Mouse (Mus musculus): Measurements from ENCODE around the gene Met.
A peak's percentile ranks its signal among the peaks of the same experiment; 100 is the strongest.

Met gene

GRCm38 (mm10) chr6:17549645-17550044 lies 86.0 kb downstream of the Met start:
- DNase-seq (ENCODE audit: low spot score in 2 of 2), result no peak

GRCm38 (mm10) chr6:17554263-17554662 lies 90.7 kb downstream of the Met start:
- DNase-seq (ENCODE audit: low spot score in 2 of 2), result no peak

- DNase-seq (ENCODE audit: low spot score in 2 of 2), result no peak
Observed at GRCm38 (mm10) chr6:17554757-17555156, 91.2 kb downstream of the Met start.

- no peak for DNase-seq (ENCODE audit: low spot score in 2 of 2)
Observed at GRCm38 (mm10) chr6:17555719-17556118, 92.1 kb downstream of the Met start.

GRCm38 (mm10) chr6:17559657-17560056 lies 96.1 kb downstream of the Met start:
- DNase-seq (ENCODE audit: low spot score in 2 of 2), result no peak

GRCm38 (mm10) chr6:17561347-17561746 lies 97.7 kb downstream of the Met start:
- DNase-seq (ENCODE audit: low spot score in 2 of 2), result no peak

- no peak for DNase-seq (ENCODE audit: low spot score in 2 of 2)
Observed at GRCm38 (mm10) chr6:17561886-17562285, 98.3 kb downstream of the Met start.

- DNase-seq (ENCODE audit: low spot score in 2 of 2), result no peak
Observed at GRCm38 (mm10) chr6:17562472-17563088, 99.0 kb downstream of the Met start.

GRCm38 (mm10) chr6:17568702-17569352 lies 105.2 kb downstream of the Met start:
- DNase-seq (ENCODE audit: low spot score in 2 of 2), result no peak

- DNase-seq (ENCODE audit: low spot score in 2 of 2), result no peak
Observed at GRCm38 (mm10) chr6:17573227-17573626, 109.6 kb downstream of the Met start.

GRCm38 (mm10) chr6:17573732-17574131 lies 110.1 kb downstream of the Met start:
- no peak for DNase-seq (ENCODE audit: low spot score in 2 of 2)

- no peak for DNase-seq (ENCODE audit: low spot score in 2 of 2)
Observed at GRCm38 (mm10) chr6:17578092-17578760, 114.6 kb downstream of the Met start.

- DNase-seq (ENCODE audit: low spot score in 2 of 2), result no peak
Observed at GRCm38 (mm10) chr6:17580349-17580748, 116.7 kb downstream of the Met start.

- peak; percentile 51 to 78 for DNase-seq (ENCODE audit: low spot score in 2 of 2)
Observed at GRCm38 (mm10) chr6:17583982-17584381, 120.4 kb downstream of the Met start.

- peak; percentile 62 to 78 for DNase-seq (ENCODE audit: low spot score in 2 of 2)
Observed at GRCm38 (mm10) chr6:17589049-17589952, 125.7 kb downstream of the Met start.

- no peak for DNase-seq (ENCODE audit: low spot score in 2 of 2)
Observed at GRCm38 (mm10) chr6:17589953-17590627, 126.5 kb downstream of the Met start.

- DNase-seq (ENCODE audit: low spot score in 2 of 2), result no peak
Observed at GRCm38 (mm10) chr6:17593971-17594370, 130.4 kb downstream of the Met start.

GRCm38 (mm10) chr6:17595712-17596462 lies 132.3 kb downstream of the Met start:
- DNase-seq (ENCODE audit: low spot score in 2 of 2), result no peak

GRCm38 (mm10) chr6:17599373-17599772 lies 135.8 kb downstream of the Met start:
- DNase-seq (ENCODE audit: low spot score in 2 of 2), result no peak

GRCm38 (mm10) chr6:17601526-17601925 lies 137.9 kb downstream of the Met start:
- no peak for DNase-seq (ENCODE audit: low spot score in 2 of 2)

GRCm38 (mm10) chr6:17606915-17607314 lies 143.3 kb downstream of the Met start:
- DNase-seq (ENCODE audit: low spot score in 2 of 2), result no peak

Measured in urinary bladder, postnatal 4 days (tissue).